Mouse (Mus musculus) hindbrain, embryonic 11.5 days (tissue): ENCODE data around the gene Rpl31. TPM values are rescaled to one million over a fixed set of nuclear protein-coding genes. Genes with fewer than 3 reads are reported as not detected.

Experiments
- ATAC-seq: fragments of 200-750 bp; cut with Nextera tagmentation; 2 replicates; pipeline ENCODE4 v1.8.0; 2017; ENCODE audit warnings: mild to moderate bottlenecking, moderate TSS enrichment, moderate library complexity; ENCODE audit not compliant: low FRiP score
- DNase-seq: peaks from one replicate; pipeline ENCODE4 v3.0.0-alpha.2; 2015; ENCODE audit warnings: low spot score
- H3K27ac ChIP-seq: fragments of 300-500 bp; sonication (generic); 2 replicates; pipeline ENCODE4 v1.5.1; 2014; ENCODE audit warnings: mild to moderate bottlenecking, low read depth, low read length
- H3K27me3 ChIP-seq: fragments of 300-500 bp; sonication (generic); 2 replicates; pipeline ENCODE4 v1.6.1; 2014; ENCODE audit warnings: mild to moderate bottlenecking, low read length, moderate library complexity, mixed read lengths; ENCODE audit not compliant: control insufficient read depth, insufficient read depth
- H3K36me3 ChIP-seq: fragments of 300-500 bp; sonication (generic); 2 replicates; pipeline ENCODE4 v1.6.1; 2014; ENCODE audit warnings: mild to moderate bottlenecking, low read length, moderate library complexity, mixed read lengths; ENCODE audit not compliant: control insufficient read depth, insufficient read depth
- H3K4me1 ChIP-seq: fragments of 300-500 bp; sonication (generic); replicated peaks from 2 replicates; pipeline ENCODE4 v1.6.1; 2014; ENCODE audit warnings: low read length, mixed read lengths; ENCODE audit not compliant: control insufficient read depth, insufficient read depth
- H3K4me2 ChIP-seq: fragments of 300-500 bp; sonication (generic); replicated peaks from 2 replicates; pipeline ENCODE4 v1.6.1; 2014; ENCODE audit warnings: mild to moderate bottlenecking, low read depth, low read length
- H3K4me3 ChIP-seq: fragments of 300-500 bp; sonication (generic); 2 replicates; pipeline ENCODE4 v1.5.1; 2014; ENCODE audit warnings: low read depth, low read length
- H3K9ac ChIP-seq: fragments of 300-500 bp; sonication (generic); 2 replicates; pipeline ENCODE4 v1.6.1; 2014; ENCODE audit warnings: low read depth, low read length
- H3K9me3 ChIP-seq: fragments of 300-500 bp; sonication (generic); 2 replicates; pipeline ENCODE4 v1.6.1; 2016; ENCODE audit warnings: low read length; ENCODE audit not compliant: control insufficient read depth
- WGBS: fragments of 180-500 bp; shearing (Covaris S2); extraction: QIAGEN DNeasy Blood & Tissue Kit; methylation state at CpG from one replicate; pipeline ENCODE4 v1.1.7; 2014; 5-methylcytosine and 5-hydroxymethylcytosine counted together
- polyA plus RNA-seq: library from polyadenylated mRNA; unstranded; fragments of >200 nt; fragmentation: Nextera tagmentation; extraction: Ambion mirVana; gene quantifications from 2 replicates; pipeline ENCODE4 v1.2.1, GENCODE M21; 2014

The Rpl31 gene
- polyA plus RNA-seq, 1 experiment from 2014 or later: 426 TPM

DNA sequence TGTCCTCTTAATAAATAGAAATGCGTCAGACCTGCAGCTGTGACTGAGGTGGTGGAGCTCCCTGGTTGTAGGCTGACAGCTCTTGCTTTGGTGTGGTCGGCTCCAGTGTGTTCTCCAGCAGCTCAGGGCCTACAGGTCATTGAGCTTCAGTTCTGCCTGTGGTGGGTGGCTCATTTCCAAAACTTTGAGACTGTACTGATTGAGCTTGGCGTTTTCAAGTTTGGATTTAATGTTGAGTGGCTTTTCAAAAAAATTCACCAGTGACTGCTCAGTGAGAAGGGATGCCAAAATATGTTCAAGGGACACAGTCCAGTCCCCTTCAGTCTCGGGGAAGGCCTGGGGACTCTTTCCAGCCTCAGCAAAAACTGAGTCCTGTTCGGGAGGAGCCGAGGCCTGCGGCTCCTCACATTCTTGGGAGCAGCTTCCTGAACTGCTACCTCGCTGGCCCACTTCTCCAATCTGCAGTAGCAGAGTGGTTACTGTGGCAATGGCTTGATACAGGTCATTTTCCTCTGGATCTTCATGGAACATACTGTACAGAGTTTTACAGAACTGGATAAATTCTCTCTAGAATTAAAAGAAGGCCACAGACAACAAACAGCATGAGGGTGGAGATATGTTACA, 4.7 kb downstream of the Rpl31 start:
- peaks cover 14% of the 10 kb centered on the region for H3K36me3 ChIP-seq
- WGBS: 91% methylated on average over 8 of the region's 8 CpGs

DNA sequence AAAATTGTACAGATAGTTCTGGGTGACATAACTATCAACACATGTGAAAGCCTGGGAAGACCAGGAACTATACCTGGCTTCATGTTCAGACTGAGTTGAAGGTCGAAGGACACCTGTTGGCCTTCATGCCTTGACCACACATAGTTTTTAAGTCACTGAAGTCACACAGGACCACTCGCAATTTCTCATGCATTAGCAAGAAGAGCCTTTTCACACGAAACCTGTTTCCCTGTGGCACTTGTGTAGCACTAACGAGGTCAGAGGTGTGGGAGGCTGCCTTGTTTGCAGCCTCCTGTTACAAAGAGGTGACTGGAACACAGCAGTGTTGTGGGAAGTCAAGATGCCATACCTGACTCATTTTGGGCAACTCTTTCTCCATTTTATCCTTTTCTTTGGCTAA, 5.7 kb downstream of the Rpl31 start:
- H3K4me1 ChIP-seq: 0 out of 2 replicates have a peak, but pooled peaks cover 3% of the 10 kb centered on the region
- 70% methylated on average over 4 of the region's 4 CpGs for WGBS
- H3K27me3 ChIP-seq: no peaks in the 10 kb centered on the region
- no peak for ATAC-seq
- H3K4me2 ChIP-seq: no peak overlapping the region
- no peak overlapping the region for H3K9ac ChIP-seq
- H3K27ac ChIP-seq: no peak overlapping the region
- H3K36me3 ChIP-seq: peaks cover 14% of the 10 kb centered on the region
- H3K4me3 ChIP-seq: no peak overlapping the region
- DNase-seq: no peak
- no peaks in the 10 kb centered on the region for H3K9me3 ChIP-seq

More for the DNA sequence above, 4.7 kb downstream of the Rpl31 start:
- Histone ChIP-seq H3K4me3 (no peak overlapping the region), H3K4me1 (0 out of 2 replicates have a peak, but pooled peaks cover 3% of the 10 kb centered on the region), H3K9ac (no peak overlapping the region), H3K4me2 (no peak overlapping the region), H3K27ac (no peak overlapping the region), H3K9me3 (no peaks in the 10 kb centered on the region), H3K27me3 (no peaks in the 10 kb centered on the region)
- ATAC-seq: no peak
- DNase-seq: no peak

DNA sequence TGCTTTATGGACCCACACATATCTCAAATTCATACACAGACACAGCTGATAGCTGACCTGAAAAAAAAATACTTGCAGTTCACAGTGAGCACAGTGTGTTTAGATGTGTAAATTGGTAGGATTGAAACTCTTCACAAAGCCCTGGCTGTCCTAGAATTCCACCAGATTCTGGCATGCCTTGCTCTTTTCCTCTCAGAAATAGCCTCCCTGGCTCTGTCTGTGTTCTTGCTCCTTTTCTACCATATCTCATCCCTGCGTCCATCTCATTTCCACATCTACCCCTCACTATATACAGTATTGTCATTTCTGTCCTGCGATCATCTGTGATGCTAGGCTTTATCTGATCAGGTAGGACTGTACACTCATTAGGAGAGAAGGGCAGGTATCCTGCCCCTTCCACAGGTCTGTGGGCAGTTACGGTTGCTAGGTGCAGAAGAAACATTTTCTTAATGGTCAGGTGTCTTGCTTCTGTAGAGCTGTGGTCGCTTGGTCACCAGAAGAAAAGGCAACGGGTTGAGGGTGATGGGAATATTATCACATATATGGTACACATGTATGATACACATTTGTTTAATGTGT, 6.7 kb downstream of the Rpl31 start:
- Histone ChIP-seq H3K27me3 (no peaks in the 10 kb centered on the region), H3K36me3 (peaks cover 14% of the 10 kb centered on the region), H3K9me3 (no peaks in the 10 kb centered on the region), H3K4me3 (no peak overlapping the region), H3K27ac (no peak overlapping the region), H3K9ac (no peak overlapping the region), H3K4me2 (no peak overlapping the region), H3K4me1 (no peaks in the 10 kb centered on the region)
- no peak for ATAC-seq
- WGBS: 90% methylated on average over 5 of the region's 5 CpGs
- no peak for DNase-seq

DNA sequence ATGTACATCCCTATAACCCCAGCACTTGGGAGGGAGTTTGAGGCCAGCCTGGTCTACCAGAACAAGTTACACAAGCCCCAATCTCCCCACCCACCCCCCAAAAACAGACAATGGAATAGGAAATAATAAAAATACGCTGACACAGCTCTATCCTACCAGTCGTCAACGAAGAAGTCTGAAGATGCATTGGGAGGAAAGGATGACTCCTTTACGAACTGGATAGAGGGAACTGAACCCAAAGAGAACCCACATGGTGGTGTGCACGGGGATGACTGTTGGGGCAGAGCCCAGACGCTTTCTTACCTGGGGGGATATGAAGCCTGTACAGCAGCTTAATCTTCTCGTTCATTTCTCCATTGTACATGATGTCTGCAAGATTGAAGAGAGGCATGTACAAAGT, 8.5 kb downstream of the Rpl31 start:
- WGBS: 91% methylated on average over 7 of the region's 7 CpGs
- no peak overlapping the region for H3K27ac ChIP-seq
- DNase-seq (no peak), ATAC-seq (no peak)
- no peaks in the 10 kb centered on the region for H3K9me3 ChIP-seq
- H3K4me2 ChIP-seq: no peak overlapping the region
- H3K27me3 ChIP-seq: no peaks in the 10 kb centered on the region
- H3K36me3 ChIP-seq: peaks cover 5% of the 10 kb centered on the region
- no peak overlapping the region for H3K9ac ChIP-seq
- no peaks in the 10 kb centered on the region for H3K4me1 ChIP-seq
- no peak overlapping the region for H3K4me3 ChIP-seq

DNA sequence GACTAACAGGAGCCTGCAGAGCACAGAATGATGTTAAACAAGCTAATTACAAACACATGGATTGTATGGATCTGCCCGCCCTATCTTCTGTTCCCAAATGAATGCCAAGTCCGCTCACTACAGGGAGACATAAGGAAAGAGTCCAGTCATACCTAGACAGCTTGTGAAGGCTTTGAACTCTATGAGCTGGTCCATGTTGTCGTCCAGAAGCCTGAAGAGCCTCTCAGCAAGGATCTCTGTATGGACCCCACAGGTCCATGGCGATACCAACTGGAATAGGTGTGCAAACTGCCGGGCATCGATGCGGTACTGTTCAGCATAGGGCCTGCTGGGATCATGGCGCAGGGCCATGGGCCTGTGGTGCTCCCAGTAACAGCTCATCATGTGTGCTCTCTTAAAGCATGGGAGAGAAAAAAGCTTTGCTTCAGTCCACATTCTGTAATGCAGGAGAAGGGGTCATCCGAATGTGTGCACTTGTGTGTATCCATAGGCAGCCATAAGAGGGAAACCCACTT, 9.1 kb downstream of the Rpl31 start:
- DNase-seq (no peak), ATAC-seq (no peak)
- no peaks in the 10 kb centered on the region for H3K9me3 ChIP-seq
- H3K27ac ChIP-seq: no peak overlapping the region
- H3K4me2 ChIP-seq: no peak overlapping the region
- H3K27me3 ChIP-seq: no peaks in the 10 kb centered on the region
- WGBS: 95% methylated on average over 9 of the region's 9 CpGs
- no peaks in the 10 kb centered on the region for H3K4me1 ChIP-seq
- H3K36me3 ChIP-seq: no peaks in the 10 kb centered on the region; the same call in 1 of the 2 replicates
- no peak overlapping the region for H3K9ac ChIP-seq
- H3K4me3 ChIP-seq: no peak overlapping the region

DNA sequence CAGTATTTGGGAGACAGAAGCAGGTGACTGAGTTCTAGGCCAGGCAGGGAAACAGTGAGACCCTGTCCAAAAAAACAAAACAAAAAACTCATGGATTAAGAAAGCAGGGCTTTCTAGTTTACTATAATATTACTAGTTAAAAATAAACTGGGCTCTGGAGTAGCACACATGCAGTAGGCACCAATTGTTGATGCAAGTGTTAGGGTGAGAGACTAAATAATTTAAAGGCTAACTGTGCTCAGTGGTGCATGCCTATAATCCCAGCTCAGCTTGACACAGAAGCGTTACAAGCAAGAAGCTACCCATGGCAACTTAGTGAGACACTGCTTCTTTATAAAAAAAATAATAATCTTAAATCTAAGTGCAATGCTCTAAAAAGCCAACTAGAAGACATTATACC, 10.9 kb downstream of the Rpl31 start:
- no peaks in the 10 kb centered on the region for H3K9me3 ChIP-seq
- H3K27ac ChIP-seq: no peak overlapping the region
- H3K4me2 ChIP-seq: no peak overlapping the region
- no peak overlapping the region for H3K4me3 ChIP-seq
- DNase-seq: no peak
- H3K36me3 ChIP-seq: no peaks in the 10 kb centered on the region
- H3K9ac ChIP-seq: no peak overlapping the region
- 77% methylated on average over 1 of the region's 1 CpGs for WGBS
- no peaks in the 10 kb centered on the region for H3K4me1 ChIP-seq
- H3K27me3 ChIP-seq: no peaks in the 10 kb centered on the region
- no peak for ATAC-seq

DNA sequence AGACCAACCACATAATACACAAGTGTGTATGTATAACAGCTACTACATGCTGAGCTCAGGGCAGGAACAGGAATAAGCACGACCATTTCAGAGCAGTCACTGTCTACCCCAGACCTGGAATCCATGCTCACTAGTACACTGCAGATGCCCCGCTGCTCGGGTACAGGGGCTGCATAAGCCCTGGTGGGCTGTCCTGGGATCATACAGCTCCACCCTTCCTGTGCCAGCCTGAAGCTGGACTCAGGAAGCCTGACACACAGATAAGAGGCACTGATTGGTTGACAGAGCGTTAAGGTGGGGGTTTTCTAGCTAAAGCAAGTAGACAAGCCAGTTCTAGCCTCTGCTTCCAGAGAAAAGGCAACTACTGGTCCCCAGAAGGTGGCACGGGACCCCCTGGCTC, 11.4 kb downstream of the Rpl31 start:
- Histone ChIP-seq H3K9ac (no peak overlapping the region), H3K9me3 (no peaks in the 10 kb centered on the region), H3K36me3 (no peaks in the 10 kb centered on the region), H3K27ac (no peak overlapping the region), H3K4me2 (no peak overlapping the region), H3K4me3 (no peak overlapping the region), H3K4me1 (no peaks in the 10 kb centered on the region), H3K27me3 (no peaks in the 10 kb centered on the region)
- 69% methylated on average over 5 of the region's 5 CpGs for WGBS
- DNase-seq (no peak), ATAC-seq (no peak)

DNA sequence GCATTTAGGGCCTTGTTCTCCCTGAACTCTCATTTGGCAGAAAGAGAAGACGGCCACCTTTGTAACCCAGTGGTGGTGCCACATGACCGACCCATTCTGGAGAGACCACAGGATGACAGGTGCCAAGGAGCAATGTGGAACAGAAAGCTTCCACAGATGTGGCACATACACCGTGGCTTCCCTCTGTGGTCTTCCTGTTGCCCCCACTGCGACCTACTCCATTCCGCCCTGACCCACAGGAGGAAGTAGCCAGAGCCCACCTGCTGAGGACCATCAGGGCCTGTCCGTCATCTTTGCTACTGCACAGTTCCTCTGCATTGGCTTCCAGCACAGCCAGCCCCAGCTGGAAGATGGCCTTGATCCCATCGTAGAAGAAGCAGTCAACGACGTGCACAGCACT, 13.4 kb downstream of the Rpl31 start:
- H3K4me3 ChIP-seq: no peak overlapping the region
- no peak for DNase-seq
- WGBS: 70% methylated on average over 9 of the region's 9 CpGs
- no peak overlapping the region for H3K27ac ChIP-seq
- H3K36me3 ChIP-seq: no peaks in the 10 kb centered on the region
- no peak overlapping the region for H3K4me2 ChIP-seq
- ATAC-seq: no peak
- H3K9me3 ChIP-seq: no peaks in the 10 kb centered on the region
- no peaks in the 10 kb centered on the region for H3K4me1 ChIP-seq
- no peaks in the 10 kb centered on the region for H3K27me3 ChIP-seq
- no peak overlapping the region for H3K9ac ChIP-seq

DNA sequence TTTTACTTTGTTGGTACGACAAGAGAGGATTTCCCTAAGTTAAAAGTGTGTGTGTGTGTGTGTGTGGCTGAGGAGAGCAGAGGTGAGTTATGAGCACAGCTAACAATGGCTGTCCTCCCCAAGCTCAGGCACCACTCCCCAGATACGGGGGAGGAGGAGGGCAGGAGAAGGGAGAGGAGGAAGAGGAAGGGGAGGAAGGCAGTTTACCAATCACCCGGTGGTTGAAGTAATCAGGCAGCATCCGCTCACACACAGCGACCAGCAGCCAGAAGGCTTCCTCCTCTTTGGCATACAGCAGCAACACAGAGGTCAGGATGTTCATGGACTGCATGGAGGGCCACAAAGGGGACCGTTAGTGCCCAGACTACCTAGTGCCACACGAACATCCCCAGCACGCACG, 17.3 kb downstream of the Rpl31 start:
- 86% methylated on average over 9 of the region's 9 CpGs for WGBS
- ATAC-seq (no peak), DNase-seq (no peak)
- Histone ChIP-seq H3K36me3 (no peaks in the 10 kb centered on the region), H3K9me3 (no peaks in the 10 kb centered on the region), H3K27ac (no peak overlapping the region), H3K4me3 (no peak overlapping the region), H3K27me3 (no peaks in the 10 kb centered on the region), H3K9ac (no peak overlapping the region), H3K4me1 (no peaks in the 10 kb centered on the region), H3K4me2 (no peak overlapping the region)
